Mouse (Mus musculus) neural tube, embryonic 12.5 days (tissue): Measurements from ENCODE around the gene Ascl3. TPM values are rescaled to one million over a fixed set of nuclear protein-coding genes. Genes with fewer than 3 reads are reported as not detected.

Source experiments
- ATAC-seq: fragments of 200-750 bp; cut with Nextera tagmentation; 2 replicates; pipeline ENCODE4 v1.8.0; 2017; ENCODE audit warnings: low read depth, mild to moderate bottlenecking, moderate TSS enrichment, moderate library complexity; ENCODE audit not compliant: low FRiP score
- H3K27ac ChIP-seq: fragments of 300-500 bp; sonication (generic); 2 replicates; pipeline ENCODE4 v1.5.1; 2016
- H3K27me3 ChIP-seq: fragments of 300-500 bp; sonication (generic); replicated peaks from 2 replicates; pipeline ENCODE4 v1.6.1; 2016; ENCODE audit warnings: mild to moderate bottlenecking
- H3K36me3 ChIP-seq: fragments of 300-500 bp; sonication (generic); 2 replicates; pipeline ENCODE4 v1.6.1; 2016; ENCODE audit warnings: mild to moderate bottlenecking
- H3K4me1 ChIP-seq: fragments of 300-500 bp; sonication (generic); 2 replicates; pipeline ENCODE4 v1.6.1; 2016
- H3K4me2 ChIP-seq: fragments of 300-500 bp; sonication (generic); replicated peaks from 2 replicates; pipeline ENCODE4 v1.6.1; 2016; ENCODE audit warnings: mild to moderate bottlenecking
- H3K4me3 ChIP-seq: fragments of 300-500 bp; sonication (generic); 2 replicates; pipeline ENCODE4 v1.5.1; 2016
- H3K9ac ChIP-seq: fragments of 300-500 bp; sonication (generic); 2 replicates; pipeline ENCODE4 v1.6.1; 2016; ENCODE audit warnings: mild to moderate bottlenecking
- H3K9me3 ChIP-seq: fragments of 300-500 bp; sonication (generic); 2 replicates; pipeline ENCODE4 v1.6.1; 2016; ENCODE audit warnings: mild to moderate bottlenecking
- WGBS: fragments of 180-500 bp; shearing (Covaris S2); methylation state at CpG from one replicate; pipeline ENCODE4 v1.1.7; 2016; 5-methylcytosine and 5-hydroxymethylcytosine counted together
- polyA plus RNA-seq: library from polyadenylated mRNA; unstranded; fragments of >200 nt; fragmentation: Nextera tagmentation; extraction: Ambion mirVana; gene quantifications from 2 replicates; pipeline ENCODE4 v1.2.1, GENCODE M21; 2016

Gene Ascl3
- polyA plus RNA-seq, 1 experiment from 2014 or later = not detected

DNA sequence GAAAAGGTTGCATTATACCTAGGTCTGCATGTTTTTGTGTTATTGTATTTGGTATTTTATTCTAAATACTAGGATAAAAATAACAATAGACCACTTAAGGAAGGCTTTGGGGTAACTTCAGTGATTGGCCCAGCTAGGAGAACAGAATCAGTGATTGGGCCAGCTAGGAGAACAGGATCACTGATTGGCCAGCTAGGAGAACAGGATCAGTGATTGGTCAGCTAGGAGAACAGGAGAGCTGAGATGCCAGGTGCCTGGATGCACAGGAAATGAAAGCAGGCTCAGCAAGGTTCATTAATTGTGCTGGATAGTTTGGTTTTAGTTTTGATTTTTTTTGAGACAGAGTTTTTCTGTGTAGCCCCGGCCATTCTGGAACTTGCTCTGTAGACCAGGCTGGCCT is 50.6 kb downstream of the Ascl3 start:
- no peaks in the 10 kb centered on the region for H3K4me1 ChIP-seq
- no peak overlapping the region for H3K4me3 ChIP-seq
- no peak overlapping the region for H3K27ac ChIP-seq
- 97% methylated on average over 1 of the region's 1 CpGs for WGBS
- H3K9me3 ChIP-seq = no peaks in the 10 kb centered on the region
- no peak overlapping the region for H3K4me2 ChIP-seq
- no peak for ATAC-seq
- H3K9ac ChIP-seq = no peak overlapping the region
- H3K36me3 ChIP-seq = no peaks in the 10 kb centered on the region
- no peaks in the 10 kb centered on the region for H3K27me3 ChIP-seq

GRCm38 (mm10) chr7:109680284-109680683 is 51.2 kb downstream of the Ascl3 start:
- Histone ChIP-seq H3K4me3 (no peak overlapping the region), H3K27me3 (no peaks in the 10 kb centered on the region), H3K36me3 (no peaks in the 10 kb centered on the region), H3K9ac (no peak overlapping the region), H3K9me3 (no peaks in the 10 kb centered on the region), H3K4me1 (no peaks in the 10 kb centered on the region), H3K27ac (no peak overlapping the region), H3K4me2 (no peak overlapping the region)
- no peak for ATAC-seq
- WGBS = 97% methylated on average over 2 of the region's 2 CpGs

Other genes starting within 250 kb of the Ascl3 start
- 0.05 and 0.14 TPM in 2 replicates for gene Trim66, start 223.6 kb downstream of the Ascl3 start, polyA plus RNA-seq
- gene Rpl27a, start 212.6 kb downstream of the Ascl3 start, polyA plus RNA-seq = 88.0 and 90.4 TPM in 2 replicates
- 44.1 and 51.0 TPM in 2 replicates for gene St5, start 28.1 kb downstream of the Ascl3 start, polyA plus RNA-seq
- gene Akip1, start 28.0 kb downstream of the Ascl3 start, polyA plus RNA-seq = 16.1 and 17.6 TPM in 2 replicates
- gene BC051019, start 7.9 kb downstream of the Ascl3 start, polyA plus RNA-seq = not detected in 2 replicates
- 68.4 and 74.2 TPM in 2 replicates for gene Tmem9b, start 21.1 kb upstream of the Ascl3 start, polyA plus RNA-seq
- 1.6 and 2.7 TPM in 2 replicates for gene Nrip3, start 50.3 kb upstream of the Ascl3 start, polyA plus RNA-seq
- 13.1 and 13.4 TPM in 2 replicates for gene Scube2, start 134.0 kb upstream of the Ascl3 start, polyA plus RNA-seq
- gene Dennd5a, start 228.7 kb upstream of the Ascl3 start, polyA plus RNA-seq = 65.6 and 69.9 TPM in 2 replicates